Mouse (Mus musculus): ENCODE data around the gene Lgr4.

DNA sequence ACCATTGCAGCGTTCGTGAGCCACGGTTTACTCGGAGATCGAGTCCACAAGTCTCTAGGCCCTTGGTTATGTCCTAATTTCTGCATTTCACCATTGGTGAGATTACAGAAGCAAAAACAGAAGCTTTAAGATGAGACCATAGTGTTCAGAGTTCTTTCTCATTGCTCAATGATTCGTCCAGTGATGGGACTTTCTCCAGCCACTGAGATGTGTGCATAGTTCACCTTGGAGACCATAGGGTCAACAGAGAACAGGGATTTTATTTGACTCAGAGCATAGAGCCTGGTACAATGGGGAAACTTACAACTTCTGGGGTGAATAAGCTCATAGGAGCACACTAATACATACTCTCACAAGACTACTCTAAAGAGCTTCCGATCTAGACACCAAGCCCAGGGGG lies 3.0 kb downstream of the Lgr4 start:
- TF ChIP-seq GATA1 (IDR thresholded peaks at IDR 0.05; ENCODE audit: low read length) (no peak), TAL1 (IDR thresholded peaks at IDR 0.05; ENCODE audit: low read length) (no peak)
